Mouse (Mus musculus): ENCODE measurements around the gene Doc2b. TPM values are rescaled to one million over a fixed set of nuclear protein-coding genes. Genes with fewer than 3 reads are reported as not detected.

The Doc2b gene
- polyA plus RNA-seq (2016; fragmentation: Nextera tagmentation; extraction: Ambion mirVana) = 0.50 and 0.59 TPM in 2 replicates

DNA sequence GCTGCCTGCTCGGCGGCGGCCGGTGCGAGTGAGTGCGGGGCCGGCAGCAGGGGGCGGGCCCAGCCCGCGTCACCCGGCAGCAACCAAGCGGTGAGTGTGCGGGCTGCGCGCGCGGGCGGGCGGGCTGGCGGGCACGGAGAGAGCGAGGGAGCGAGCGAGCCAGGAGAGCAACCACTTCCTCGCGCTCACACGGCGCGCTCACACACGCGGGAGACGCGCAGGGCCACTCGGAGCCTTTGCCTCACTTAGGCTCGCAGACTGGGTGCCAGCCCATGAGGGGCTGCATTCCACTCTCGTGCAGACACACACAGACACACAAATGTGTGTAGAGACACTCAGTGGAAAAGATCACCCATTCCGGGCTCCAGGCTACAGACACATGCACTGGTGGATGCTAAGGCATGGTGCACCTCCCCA lies at the start of gene Doc2b:
Doc2b (minus strand) TSS at position 21 of the 417 bp plus-strand sequence.
- peaks cover 15% of the 10 kb centered on the region for H3K4me1 ChIP-seq
- peaks cover 72% of the 10 kb centered on the region for H3K27me3 ChIP-seq
- peak within 1 kb of the TSS; percentile 50 for H3K4me3 ChIP-seq
- no peak within 1 kb of the TSS for H3K27ac ChIP-seq (replicated peaks)
- H3K36me3 ChIP-seq = no peaks in the 10 kb centered on the region
- H3K4me2 ChIP-seq (replicated peaks) = peak within 1 kb of the TSS; percentile 63
- H3K9ac ChIP-seq (replicated peaks) = peak within 1 kb of the TSS; percentile 34; the same call in 1 of the 2 replicates
- peak; percentile 76 for ATAC-seq (ENCODE audit: low FRiP score, low read depth)
- no peaks in the 10 kb centered on the region for H3K9me3 ChIP-seq
- 6% methylated on average over 29 of the region's 37 CpGs for WGBS

DNA sequence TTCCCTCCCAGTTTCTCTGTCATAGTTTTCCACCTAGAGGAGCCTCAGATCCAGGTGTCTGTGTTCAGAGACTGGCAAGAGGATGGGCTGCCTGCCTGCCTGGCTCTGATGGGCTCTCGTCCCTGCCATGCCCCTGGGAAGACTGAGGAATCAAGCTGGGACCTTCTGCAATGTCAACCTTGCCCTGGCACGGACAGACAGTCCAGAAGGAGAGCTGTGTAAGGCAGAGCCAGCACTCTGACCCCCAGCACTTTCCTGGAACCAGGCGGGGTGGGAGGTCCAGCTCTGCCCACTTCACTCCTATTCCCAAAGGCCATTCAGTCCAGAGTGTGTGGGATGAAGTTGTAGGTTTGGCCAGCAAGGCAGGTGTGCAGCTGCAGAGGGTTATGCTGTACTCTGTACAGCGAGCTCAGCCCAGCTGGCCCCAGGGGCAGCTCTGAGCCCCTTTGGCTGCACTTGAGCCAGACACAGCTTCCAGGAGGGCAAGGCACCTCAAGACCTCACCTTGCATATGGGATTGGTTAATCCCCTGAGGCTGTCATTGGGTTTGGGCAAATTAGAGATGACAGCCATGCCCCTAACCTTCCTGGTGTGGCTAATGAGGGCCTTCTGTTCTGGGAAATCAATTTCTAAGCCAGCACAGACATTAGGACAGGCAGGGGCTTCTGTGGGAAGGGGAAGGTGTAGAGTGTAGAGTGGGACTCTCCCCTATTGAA lies 47.2 kb upstream of the Doc2b start:
- no peak for ATAC-seq (ENCODE audit: low FRiP score, low read depth)
- no peaks in the 10 kb centered on the region for H3K36me3 ChIP-seq
- H3K4me3 ChIP-seq = no peak overlapping the region
- no peak overlapping the region for H3K4me2 ChIP-seq (replicated peaks)
- H3K9me3 ChIP-seq = no peaks in the 10 kb centered on the region
- peaks cover 35% of the 10 kb centered on the region for H3K4me1 ChIP-seq
- H3K27me3 ChIP-seq = no peaks in the 10 kb centered on the region; the same call in 1 of the 2 replicates
- no peak overlapping the region for H3K9ac ChIP-seq (replicated peaks)
- H3K27ac ChIP-seq (replicated peaks) = no peak overlapping the region; the same call in 1 of the 2 replicates
- WGBS = 57% methylated on average over 4 of the region's 4 CpGs

DNA sequence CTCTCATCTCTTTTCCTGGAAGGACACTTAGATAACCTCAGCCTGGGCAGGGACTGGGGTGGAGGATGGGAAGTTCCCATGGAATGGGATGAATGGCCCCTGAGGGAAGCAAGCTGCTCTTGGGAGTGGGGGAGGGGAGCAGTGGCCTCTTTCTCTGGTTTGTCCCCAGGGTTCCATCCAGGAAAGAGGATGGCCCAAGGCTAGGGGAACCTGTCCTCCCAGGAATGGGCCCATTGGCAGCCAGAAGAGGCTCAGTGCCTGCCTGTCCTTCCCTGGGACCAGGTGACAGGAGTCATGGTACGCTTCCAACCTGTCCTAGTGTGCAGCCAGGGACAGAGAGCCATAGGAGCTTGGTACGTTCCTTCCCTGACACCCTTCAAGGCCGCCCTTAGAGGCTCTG lies 45.7 kb upstream of the Doc2b start:
- Histone ChIP-seq H3K4me1 (peaks cover 31% of the 10 kb centered on the region), H3K36me3 (no peaks in the 10 kb centered on the region), H3K9ac (replicated peaks) (no peak overlapping the region), H3K4me3 (no peak overlapping the region), H3K27me3 (peaks cover 8% of the 10 kb centered on the region; the same call in 1 of the 2 replicates), H3K27ac (replicated peaks) (peak overlapping the region; percentile 56; the same call in 1 of the 2 replicates), H3K9me3 (no peaks in the 10 kb centered on the region), H3K4me2 (replicated peaks) (no peak overlapping the region)
- no peak for ATAC-seq (ENCODE audit: low FRiP score, low read depth)
- 65% methylated on average over 3 of the region's 3 CpGs for WGBS

DNA sequence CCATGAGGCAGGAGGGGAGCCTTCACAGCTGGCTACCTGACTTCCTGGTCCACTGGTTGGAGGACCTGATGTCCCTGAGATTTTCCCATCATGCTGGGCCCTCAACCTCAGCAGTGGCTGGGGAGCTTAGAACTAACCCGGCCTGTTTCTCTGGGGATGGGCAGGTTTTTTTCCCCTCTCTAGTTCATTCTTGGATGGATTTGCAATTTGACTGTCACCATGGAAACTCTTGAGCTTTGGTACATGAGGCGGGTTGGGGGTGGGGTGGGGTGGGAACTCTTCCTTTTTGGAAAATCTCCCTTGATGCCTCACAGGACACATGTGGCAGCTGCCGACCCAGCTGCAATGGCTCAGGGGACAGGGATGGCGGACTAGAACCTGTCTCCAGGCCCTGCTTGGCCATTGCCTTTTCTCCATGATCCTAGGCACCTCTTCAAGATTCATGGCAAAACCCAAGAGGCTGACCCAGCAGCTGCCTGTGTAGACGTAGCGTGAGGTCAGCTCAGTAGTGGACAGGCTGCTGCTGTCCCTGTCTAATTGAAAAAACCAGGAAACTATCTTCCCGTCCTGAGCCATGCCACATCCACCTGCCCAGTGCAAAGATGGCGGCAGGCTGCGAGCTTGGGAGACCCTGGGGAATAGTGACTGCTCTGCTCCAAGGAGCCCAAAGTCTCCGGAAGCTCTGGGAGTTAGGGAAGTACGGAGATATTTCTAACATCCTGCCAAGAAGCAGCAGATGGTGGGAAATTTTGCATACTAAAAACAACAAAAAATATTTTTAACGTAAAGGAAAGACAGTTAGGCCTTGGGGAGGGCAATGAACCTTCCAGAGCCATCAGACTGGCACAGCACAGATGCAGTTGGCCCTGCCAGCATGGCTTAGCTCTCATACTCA lies 43.9 kb upstream of the Doc2b start:
- Histone ChIP-seq H3K27ac (replicated peaks) (no peak overlapping the region), H3K9me3 (no peaks in the 10 kb centered on the region), H3K9ac (replicated peaks) (no peak overlapping the region), H3K36me3 (no peaks in the 10 kb centered on the region), H3K4me3 (no peak overlapping the region), H3K27me3 (0 out of 2 replicates have a peak, but pooled peaks cover 8% of the 10 kb centered on the region), H3K4me1 (peaks cover 28% of the 10 kb centered on the region; the same call in 1 of the 2 replicates), H3K4me2 (replicated peaks) (no peak overlapping the region)
- WGBS = 77% methylated on average over 12 of the region's 12 CpGs
- ATAC-seq (ENCODE audit: low FRiP score, low read depth) = no peak

DNA sequence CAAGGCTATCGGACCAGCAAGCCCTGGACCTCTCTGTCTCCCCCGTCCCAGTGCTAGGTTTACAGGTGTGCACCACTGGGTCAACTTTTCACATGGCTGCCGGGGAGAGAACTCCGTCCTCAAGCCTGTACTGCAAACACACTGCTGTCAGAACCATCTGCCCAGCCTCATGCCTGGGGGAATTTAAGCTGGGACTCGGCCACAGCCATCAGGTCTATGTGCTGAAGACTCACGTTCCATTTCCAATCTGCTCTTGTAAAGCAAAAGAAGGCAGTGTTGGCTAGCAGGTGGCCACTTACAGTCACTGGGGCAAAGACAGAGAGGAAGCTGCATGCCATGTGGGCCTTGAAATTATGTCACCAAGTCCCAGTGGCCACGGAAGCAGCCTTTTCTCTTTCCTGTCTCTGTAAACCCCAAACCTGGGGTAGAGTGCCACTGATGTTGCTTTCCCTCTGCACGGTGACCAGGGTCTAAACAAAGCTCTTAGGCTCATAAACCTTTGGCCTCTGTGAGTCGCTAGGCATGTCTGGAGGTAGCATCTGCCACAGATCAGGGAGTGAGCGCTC lies 43.1 kb upstream of the Doc2b start:
- Histone ChIP-seq H3K4me1 (peaks cover 28% of the 10 kb centered on the region; the same call in 1 of the 2 replicates), H3K9me3 (no peaks in the 10 kb centered on the region), H3K27me3 (0 out of 2 replicates have a peak, but pooled peaks cover 8% of the 10 kb centered on the region), H3K4me2 (replicated peaks) (no peak overlapping the region), H3K4me3 (no peak overlapping the region), H3K36me3 (no peaks in the 10 kb centered on the region), H3K9ac (replicated peaks) (no peak overlapping the region), H3K27ac (replicated peaks) (no peak overlapping the region)
- WGBS = 77% methylated on average over 10 of the region's 10 CpGs
- no peak for ATAC-seq (ENCODE audit: low FRiP score, low read depth)

DNA sequence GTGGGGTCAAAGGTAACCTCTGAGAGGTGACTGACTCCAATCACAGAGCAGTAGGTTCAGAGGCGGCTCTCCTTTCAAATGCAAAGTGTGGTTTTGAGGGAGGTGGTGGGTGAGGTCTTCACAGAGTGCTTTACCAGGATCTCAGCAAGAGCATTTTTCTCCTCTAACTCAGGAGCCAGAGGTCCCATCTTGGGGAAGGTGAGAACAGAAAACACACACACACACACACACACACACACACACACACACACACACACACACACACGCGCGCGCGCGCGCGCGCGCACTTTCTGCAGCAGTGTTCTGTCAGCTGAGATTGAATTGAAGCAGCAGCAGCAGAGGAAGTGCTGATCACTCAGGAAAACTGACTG lies 40.4 kb upstream of the Doc2b start:
- no peak overlapping the region for H3K9ac ChIP-seq (replicated peaks)
- WGBS = 59% methylated on average over 11 of the region's 11 CpGs
- H3K4me3 ChIP-seq = no peak overlapping the region
- peaks cover 15% of the 10 kb centered on the region; the same call in 1 of the 2 replicates for H3K4me1 ChIP-seq
- no peak for ATAC-seq (ENCODE audit: low FRiP score, low read depth)
- no peaks in the 10 kb centered on the region for H3K9me3 ChIP-seq
- no peak overlapping the region for H3K27ac ChIP-seq (replicated peaks)
- 0 out of 2 replicates have a peak, but pooled peaks cover 8% of the 10 kb centered on the region for H3K27me3 ChIP-seq
- H3K36me3 ChIP-seq = no peaks in the 10 kb centered on the region
- no peak overlapping the region for H3K4me2 ChIP-seq (replicated peaks)

DNA sequence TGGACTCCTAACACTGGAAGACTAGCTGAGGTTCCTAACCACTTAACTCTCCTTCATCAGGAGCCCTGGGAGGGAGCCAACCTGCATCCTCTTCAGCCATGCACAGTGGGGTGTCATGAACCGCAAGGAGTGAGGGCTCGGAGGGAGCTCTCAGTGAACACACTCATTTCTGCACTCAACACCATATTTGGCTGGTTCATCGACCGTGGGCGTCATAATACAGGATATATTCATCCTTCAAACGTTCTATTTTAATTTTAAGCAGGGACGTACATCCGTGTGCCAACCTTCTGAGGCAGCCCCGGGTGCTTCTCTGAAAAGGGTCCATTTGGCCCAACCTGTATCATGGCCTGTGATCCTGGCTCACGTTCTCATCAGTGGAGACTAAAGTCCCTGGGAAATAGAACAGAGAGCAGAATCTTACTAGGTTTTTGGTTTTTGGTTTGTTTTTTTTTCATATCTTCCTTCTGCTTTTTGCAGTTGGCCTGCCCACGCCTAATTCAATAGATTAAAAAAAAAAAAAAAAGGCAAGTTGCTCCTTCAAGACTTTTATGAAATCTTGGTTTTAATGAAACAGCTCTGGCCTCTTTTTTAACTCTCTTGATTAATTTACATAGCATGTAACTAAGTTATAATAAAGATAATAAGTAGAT lies 39.9 kb upstream of the Doc2b start:
- no peak overlapping the region for H3K4me2 ChIP-seq (replicated peaks)
- WGBS = 82% methylated on average over 11 of the region's 11 CpGs

DNA sequence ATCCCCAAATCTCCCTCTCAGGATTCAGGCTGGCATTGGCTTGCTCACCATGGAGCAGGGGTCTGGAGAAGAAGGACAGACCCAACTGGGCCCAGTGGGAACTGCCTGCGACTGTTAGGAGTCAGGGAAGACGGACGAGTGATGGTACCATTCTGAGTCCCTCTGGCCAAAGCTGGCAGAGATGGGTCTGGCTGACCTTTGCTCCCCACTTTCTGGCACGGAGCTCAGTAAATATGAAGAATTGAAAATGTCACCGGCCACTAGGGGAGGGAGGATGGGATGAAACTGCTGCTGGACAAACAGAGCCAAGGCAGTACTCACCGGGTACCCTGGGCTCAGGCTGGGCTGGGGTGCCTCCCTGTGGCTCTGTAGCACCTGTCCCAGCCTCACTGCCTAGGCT lies 37.2 kb upstream of the Doc2b start:
- Histone ChIP-seq H3K4me3 (no peak overlapping the region), H3K27me3 (0 out of 2 replicates have a peak, but pooled peaks cover 8% of the 10 kb centered on the region), H3K9me3 (no peaks in the 10 kb centered on the region), H3K4me1 (no peaks in the 10 kb centered on the region), H3K27ac (replicated peaks) (no peak overlapping the region), H3K36me3 (no peaks in the 10 kb centered on the region), H3K9ac (replicated peaks) (no peak overlapping the region), H3K4me2 (replicated peaks) (no peak overlapping the region)
- WGBS = 85% methylated on average over 6 of the region's 6 CpGs
- ATAC-seq (ENCODE audit: low FRiP score, low read depth) = no peak

More for the DNA sequence above, 39.9 kb upstream of the Doc2b start:
- Histone ChIP-seq H3K36me3 (no peaks in the 10 kb centered on the region), H3K4me3 (no peak overlapping the region), H3K9ac (replicated peaks) (no peak overlapping the region), H3K4me1 (peaks cover 15% of the 10 kb centered on the region; the same call in 1 of the 2 replicates), H3K27ac (replicated peaks) (no peak overlapping the region), H3K27me3 (0 out of 2 replicates have a peak, but pooled peaks cover 8% of the 10 kb centered on the region), H3K9me3 (no peaks in the 10 kb centered on the region)
- no peak for ATAC-seq (ENCODE audit: low FRiP score, low read depth)

DNA sequence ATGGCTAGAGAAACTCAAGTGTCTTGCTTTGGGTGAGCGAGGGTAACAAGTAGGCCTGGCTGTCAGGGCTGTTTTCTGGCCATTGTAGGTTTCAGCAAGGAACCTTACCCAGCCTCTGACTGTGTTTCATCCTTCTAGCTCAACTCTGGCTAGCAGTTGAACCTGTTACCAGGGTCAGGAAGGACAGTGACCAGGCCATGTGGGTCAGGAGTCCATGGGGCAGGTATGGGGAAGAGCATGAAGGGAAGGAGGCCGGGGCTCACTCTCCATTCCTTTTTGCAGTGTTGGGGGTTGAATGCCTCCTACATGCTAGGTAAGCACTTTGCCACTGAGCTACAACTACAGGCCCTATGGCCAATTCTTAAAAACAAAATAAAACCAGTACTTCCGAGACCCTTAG lies 34.5 kb upstream of the Doc2b start:
- Histone ChIP-seq H3K36me3 (no peaks in the 10 kb centered on the region), H3K4me3 (no peak overlapping the region), H3K4me1 (no peaks in the 10 kb centered on the region), H3K9ac (replicated peaks) (no peak overlapping the region), H3K27ac (replicated peaks) (no peak overlapping the region), H3K9me3 (no peaks in the 10 kb centered on the region), H3K27me3 (no peaks in the 10 kb centered on the region), H3K4me2 (replicated peaks) (no peak overlapping the region)
- WGBS = 96% methylated on average over 3 of the region's 3 CpGs
- ATAC-seq (ENCODE audit: low FRiP score, low read depth) = no peak

DNA sequence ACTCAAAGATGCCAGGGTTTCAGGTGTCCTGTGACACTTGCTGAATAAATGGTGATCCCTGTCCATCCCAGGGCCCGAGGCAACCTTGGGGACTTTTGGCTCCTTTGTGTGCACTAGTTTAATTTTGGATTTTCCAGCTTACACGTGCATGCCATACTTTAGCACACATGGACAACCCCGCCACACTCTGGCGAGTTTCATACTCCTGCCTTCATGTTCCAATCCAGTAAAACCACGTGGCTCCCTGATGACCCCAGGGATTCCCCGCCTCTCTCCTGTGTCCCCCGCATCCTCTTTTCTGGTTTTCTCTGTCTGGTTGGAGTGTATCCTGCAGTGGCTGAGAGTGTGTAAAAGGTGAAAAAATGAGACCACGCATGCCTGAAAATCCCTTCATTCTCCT lies 31.6 kb upstream of the Doc2b start:
- ATAC-seq (ENCODE audit: low FRiP score, low read depth) = no peak
- 87% methylated on average over 8 of the region's 8 CpGs for WGBS
- Histone ChIP-seq H3K27me3 (no peaks in the 10 kb centered on the region), H3K4me3 (no peak overlapping the region), H3K9ac (replicated peaks) (no peak overlapping the region), H3K27ac (replicated peaks) (no peak overlapping the region), H3K4me1 (no peaks in the 10 kb centered on the region), H3K36me3 (no peaks in the 10 kb centered on the region), H3K4me2 (replicated peaks) (no peak overlapping the region), H3K9me3 (no peaks in the 10 kb centered on the region)

DNA sequence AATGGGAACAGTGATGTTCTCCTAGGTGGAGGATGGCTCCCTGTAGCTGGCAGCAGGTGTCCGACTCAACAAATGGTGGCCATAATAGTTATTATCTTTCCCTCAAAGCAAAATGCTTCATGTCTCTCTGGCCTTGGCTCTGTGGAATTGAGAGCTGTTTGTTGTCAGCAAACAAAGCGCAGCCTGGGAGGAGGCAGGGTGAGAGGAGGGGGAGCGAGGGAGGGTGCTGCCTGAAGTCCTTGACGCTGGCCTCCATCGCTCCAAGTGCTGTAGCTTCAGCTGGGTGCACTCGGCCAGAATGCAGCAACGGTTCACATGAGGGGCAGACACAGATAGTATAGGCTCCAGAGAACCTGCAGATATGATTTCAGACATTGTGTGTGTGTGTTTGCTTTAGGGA lies 27.7 kb upstream of the Doc2b start:
- Histone ChIP-seq H3K36me3 (no peaks in the 10 kb centered on the region), H3K4me3 (no peak overlapping the region), H3K4me2 (replicated peaks) (no peak overlapping the region), H3K9ac (replicated peaks) (no peak overlapping the region), H3K27me3 (peaks cover 2% of the 10 kb centered on the region; the same call in 1 of the 2 replicates), H3K9me3 (no peaks in the 10 kb centered on the region), H3K4me1 (peaks cover 2% of the 10 kb centered on the region; the same call in 1 of the 2 replicates), H3K27ac (replicated peaks) (no peak overlapping the region)
- 68% methylated on average over 7 of the region's 7 CpGs for WGBS
- ATAC-seq (ENCODE audit: low FRiP score, low read depth) = no peak

Measured in midbrain, embryonic 12.5 days (tissue).